Mouse (Mus musculus) MEL (cell line): ENCODE results near the gene Rnf212b. TPM values are rescaled to one million over a fixed set of nuclear protein-coding genes. Genes with fewer than 3 reads are reported as not detected.

Experiments
- DNase-seq: peaks from one replicate; pipeline ENCODE4 v3.0.0; 2011; ENCODE audit warnings: low read depth, low spot score
- H3K27ac ChIP-seq: 2 replicates; pipeline ENCODE4 v1.5.1; 2012; ENCODE audit warnings: low read depth, mild to moderate bottlenecking, control low read depth, low read length, moderate library complexity; ENCODE audit not compliant: control insufficient read depth
- H3K27me3 ChIP-seq, 2 experiments: fragments of 150-350 bp in 1 of 2; sonication (generic) in 1 of 2; 2 replicates each; pipeline ENCODE4 v1.6.1; 2012; ENCODE audit warnings: low read length in 2 of 2, mild to moderate bottlenecking in 2 of 2, improper control_type of control experiment in 1 of 2, moderate library complexity in 1 of 2; ENCODE audit not compliant: insufficient read depth in 2 of 2, control insufficient read depth in 1 of 2
- H3K36me3 ChIP-seq, 2 experiments: 2 replicates each; pipeline ENCODE4 v1.6.1; 2012 to 2014; ENCODE audit warnings: low read length in 2 of 2, improper control_type of control experiment in 1 of 2, inconsistent platforms in 1 of 2, mild to moderate bottlenecking in 1 of 2; ENCODE audit not compliant: insufficient read depth in 2 of 2, control insufficient read depth in 1 of 2
- H3K4me1 ChIP-seq, 2 experiments: fragments of 150-350 bp in 1 of 2; sonication (generic) in 1 of 2; 2 replicates each; pipeline ENCODE4 v1.6.1; 2012; ENCODE audit warnings: low read length in 2 of 2, improper control_type of control experiment in 1 of 2, mild to moderate bottlenecking in 1 of 2; ENCODE audit not compliant: insufficient read depth in 2 of 2, control insufficient read depth in 1 of 2
- H3K4me3 ChIP-seq, 2 experiments: fragments of 150-350 bp in 1 of 2; sonication (generic) in 1 of 2; 2 replicates each; pipeline ENCODE4 v1.5.1; 2012; ENCODE audit warnings: low read depth in 2 of 2, low read length in 2 of 2, mild to moderate bottlenecking in 2 of 2, moderate library complexity in 2 of 2, control low read depth in 1 of 2, improper control_type of control experiment in 1 of 2; ENCODE audit not compliant: control insufficient read depth in 1 of 2, insufficient read depth in 1 of 2
- H3K79me2 ChIP-seq: 2 replicates; pipeline ENCODE4 v1.6.1; 2012; ENCODE audit warnings: mild to moderate bottlenecking, low read length, moderate library complexity; ENCODE audit not compliant: control insufficient read depth, poor library complexity, insufficient read depth
- H3K9ac ChIP-seq: 2 replicates; pipeline ENCODE4 v1.6.1; 2012; ENCODE audit warnings: low read depth, mild to moderate bottlenecking, control low read depth, low read length, moderate library complexity; ENCODE audit not compliant: control insufficient read depth, poor library complexity, severe bottlenecking
- H3K9me3 ChIP-seq: fragments of 150-350 bp; sonication (generic); replicated peaks from 2 replicates; pipeline ENCODE4 v1.6.1; 2012; ENCODE audit warnings: mild to moderate bottlenecking, low read length, improper control_type of control experiment, moderate library complexity; ENCODE audit not compliant: insufficient read depth
- BHLHE40 ChIP-seq: IDR thresholded peaks from 2 replicates; pipeline ENCODE4 v1.6.1; 2012; ENCODE audit warnings: low read depth, mild to moderate bottlenecking, inconsistent platforms, low read length, improper control_type of control experiment, borderline replicate concordance
- EP300 ChIP-seq, 2 experiments: IDR thresholded peaks; 2 replicates each; pipeline ENCODE4 v1.6.1; 2011; ENCODE audit warnings: improper control_type of control experiment in 2 of 2, low read length in 2 of 2, low read depth in 1 of 2, mild to moderate bottlenecking in 1 of 2
- ETS1 ChIP-seq: IDR thresholded peaks from 2 replicates; pipeline ENCODE4 v1.6.1; 2012; ENCODE audit warnings: low read depth, mild to moderate bottlenecking, inconsistent platforms, low read length, improper control_type of control experiment, moderate library complexity
- GATA1 ChIP-seq: IDR thresholded peaks from 2 replicates; pipeline ENCODE4 v1.6.1; 2011; ENCODE audit warnings: low read depth, low read length, improper control_type of control experiment
- JUND ChIP-seq: IDR thresholded peaks from 2 replicates; pipeline ENCODE4 v1.6.1; 2011; ENCODE audit warnings: low read depth, mild to moderate bottlenecking, improper control_type of control experiment, low read length
- MAFK ChIP-seq: IDR thresholded peaks from 2 replicates; pipeline ENCODE4 v1.6.1; 2011; ENCODE audit warnings: low read depth, mild to moderate bottlenecking, low read length, improper control_type of control experiment, borderline replicate concordance
- MAX ChIP-seq: IDR thresholded peaks from 2 replicates; pipeline ENCODE4 v1.6.1; 2011; ENCODE audit warnings: low read length, improper control_type of control experiment
- MAZ ChIP-seq: IDR thresholded peaks from 2 replicates; pipeline ENCODE4 v1.6.1; 2012; ENCODE audit warnings: low read depth, mild to moderate bottlenecking, inconsistent platforms, low read length, improper control_type of control experiment
- MXI1 ChIP-seq: IDR thresholded peaks from 2 replicates; pipeline ENCODE4 v1.6.1; 2011; ENCODE audit warnings: mild to moderate bottlenecking, low read depth, low read length, improper control_type of control experiment
- MYC ChIP-seq: IDR thresholded peaks from 2 replicates; pipeline ENCODE4 v1.6.1; 2011; ENCODE audit warnings: low read depth, mild to moderate bottlenecking, low read length, improper control_type of control experiment, moderate library complexity
- NELFE ChIP-seq: IDR thresholded peaks from 2 replicates; pipeline ENCODE4 v1.6.1; 2011; ENCODE audit warnings: low read depth, low read length, improper control_type of control experiment
- NRF1 ChIP-seq: IDR thresholded peaks from 2 replicates; pipeline ENCODE4 v1.6.1; 2014; ENCODE audit warnings: low read depth, mild to moderate bottlenecking, inconsistent platforms, low read length, improper control_type of control experiment, moderate library complexity; ENCODE audit not compliant: poor library complexity, insufficient read depth, severe bottlenecking
- POLR2A ChIP-seq, 2 experiments: IDR thresholded peaks; 2 replicates each; pipeline ENCODE4 v1.6.1; 2011 to 2012; ENCODE audit warnings: low read length in 2 of 2, mild to moderate bottlenecking in 2 of 2, control low read depth in 1 of 2, improper control_type of control experiment in 1 of 2, low read depth in 1 of 2, moderate library complexity in 1 of 2; ENCODE audit not compliant: control insufficient read depth in 1 of 2, insufficient read depth in 1 of 2, poor library complexity in 1 of 2
- POLR2AphosphoS2 ChIP-seq: IDR thresholded peaks from 2 replicates; pipeline ENCODE4 v1.6.1; 2011; ENCODE audit warnings: low read length, improper control_type of control experiment
- RAD21 ChIP-seq: IDR thresholded peaks from 2 replicates; pipeline ENCODE4 v1.6.1; 2011; ENCODE audit warnings: mild to moderate bottlenecking, low read depth, low read length, improper control_type of control experiment
- RCOR1 ChIP-seq: IDR thresholded peaks from 2 replicates; pipeline ENCODE4 v1.6.1; 2012; ENCODE audit warnings: low read depth, mild to moderate bottlenecking, inconsistent platforms, low read length, improper control_type of control experiment
- SIN3A ChIP-seq: IDR thresholded peaks from 2 replicates; pipeline ENCODE4 v1.6.1; 2012; ENCODE audit warnings: low read length, improper control_type of control experiment, inconsistent platforms
- TBP ChIP-seq: IDR thresholded peaks from 2 replicates; pipeline ENCODE4 v1.8.0; 2011; ENCODE audit warnings: low read depth, low read length, improper control_type of control experiment
- TCF12 ChIP-seq: IDR thresholded peaks from 2 replicates; pipeline ENCODE4 v1.6.1; 2014; ENCODE audit warnings: low read depth, mild to moderate bottlenecking, inconsistent platforms, low read length, improper control_type of control experiment, moderate library complexity
- USF1 ChIP-seq: IDR thresholded peaks from 2 replicates; pipeline ENCODE4 v1.6.1; 2014; ENCODE audit warnings: low read depth, mild to moderate bottlenecking, inconsistent platforms, low read length, improper control_type of control experiment, moderate library complexity
- ZNF384 ChIP-seq: IDR thresholded peaks from 2 replicates; pipeline ENCODE4 v1.6.1; 2012; ENCODE audit warnings: low read depth, mild to moderate bottlenecking, inconsistent platforms, low read length, improper control_type of control experiment
- polyA plus RNA-seq, 2 experiments: library from polyadenylated mRNA; stranded (reverse) in 1 of 2; unstranded in 1 of 2; fragments of >175 nt in 1 of 2; fragments of >200 nt in 1 of 2; gene quantifications; 2 replicates each; pipeline versions ENCODE4 v1.2.1 to v1.2.4; 2012; ENCODE audit warnings: low replicate concordance in 2 of 2, low read depth in 1 of 2; ENCODE audit not compliant: insufficient read length in 2 of 2, insufficient read depth in 1 of 2, missing spikeins in 1 of 2
- total RNA-seq: library from RNA; depleted of rRNA; stranded (reverse); fragments of 300-350 nt; gene quantifications from 2 replicates; pipeline ENCODE4 v1.2.3, GENCODE M21; 2012

The Rnf212b gene
- total and polyA plus RNA-seq, 3 experiments: not detected

- Histone ChIP-seq H3K27ac (peak overlapping the region; percentile 94), H3K9me3 (no peaks in the 10 kb centered on the region), H3K27me3 (no peaks in the 10 kb centered on the region), H3K36me3 (peaks cover 0 to 10% of the 10 kb centered on the region in 2 experiments; a peak in 2 of 4 replicates), H3K4me3 (peak overlapping the region; percentile 8 to 22; a peak in 1 of 4 replicates), H3K9ac (no peak overlapping the region), H3K4me1 (peaks cover 9% of the 10 kb centered on the region in 2 experiments), H3K79me2 (no peaks in the 10 kb centered on the region)
- DNase-seq: peak; percentile 94
- TF ChIP-seq EP300 (IDR thresholded peaks at IDR 0.05; ENCODE audit: low read depth in 1 of 2, low read length in 2 of 2) (peak; percentile 68 to 84), MYC (no peak), SIN3A (0 out of 2 replicates have a peak, but pooled peaks have one; percentile 42), GATA1 (peak; percentile 94), TBP (0 out of 2 replicates have a peak, but pooled peaks have one; percentile 16), RCOR1 (peak; percentile 79), ETS1 (peak; percentile 59; the same call in 1 of the 2 replicates), TCF12 (peak; percentile 69; the same call in 1 of the 2 replicates), JUND (peak; percentile 4; the same call in 1 of the 2 replicates), MAX (no peak), POLR2A (IDR thresholded peaks at IDR 0.05; ENCODE audit: control insufficient read depth in 1 of 2, insufficient read depth in 1 of 2, low read depth in 1 of 2, low read length in 2 of 2, poor library complexity in 1 of 2) (peak in 1 of 2 experiments; percentile 48; a peak in 1 of 4 replicates)
Measured at GRCm38 (mm10) chr14:54808718-54809667, 4.9 kb upstream of the Rnf212b start.

- DNase-seq: no peak
- peak overlapping the region; percentile 94 for H3K27ac ChIP-seq
- no peaks in the 10 kb centered on the region for H3K9me3 ChIP-seq
- H3K79me2 ChIP-seq: no peaks in the 10 kb centered on the region
- no peaks in the 10 kb centered on the region for H3K27me3 ChIP-seq
- no peak overlapping the region for H3K9ac ChIP-seq
- no peak overlapping the region for H3K4me3 ChIP-seq
- peaks cover 9% of the 10 kb centered on the region in 2 experiments for H3K4me1 ChIP-seq
- TF ChIP-seq EP300 (IDR thresholded peaks at IDR 0.05; ENCODE audit: low read depth in 1 of 2, low read length in 2 of 2) (peak; percentile 3 to 5), ETS1 (no peak), RCOR1 (0 out of 2 replicates have a peak, but pooled peaks have one; percentile 5), TCF12 (no peak)
- TF ChIP-seq, all 39 proteins: peak for 2
- H3K36me3 ChIP-seq: peaks cover 0 to 10% of the 10 kb centered on the region in 2 experiments; a peak in 2 of 4 replicates
Measured at GRCm38 (mm10) chr14:54809668-54810033, 4.3 kb upstream of the Rnf212b start.

- Histone ChIP-seq H3K27ac (no peak overlapping the region), H3K4me3 (no peak overlapping the region), H3K9ac (no peak overlapping the region), H3K27me3 (no peaks in the 10 kb centered on the region), H3K79me2 (no peaks in the 10 kb centered on the region), H3K4me1 (peaks cover 2 to 6% of the 10 kb centered on the region in 2 experiments), H3K36me3 (peaks cover 0 to 16% of the 10 kb centered on the region in 2 experiments; a peak in 2 of 4 replicates), H3K9me3 (no peaks in the 10 kb centered on the region)
- DNase-seq: peak; percentile 89
- TF ChIP-seq USF1: no peak
- TF ChIP-seq MAX: 0 out of 2 replicates have a peak, but pooled peaks have one; percentile 43
- TF ChIP-seq MAFK: no peak
- TF ChIP-seq NRF1: no peak
- no peak for TF ChIP-seq ZNF384
- 0 out of 2 replicates have a peak, but pooled peaks have one; percentile 19 for TF ChIP-seq BHLHE40
- TF ChIP-seq RAD21: no peak
- TF ChIP-seq JUND: no peak
- peak; percentile 23; the same call in 1 of the 2 replicates for TF ChIP-seq NELFE
- TF ChIP-seq MAZ: peak; percentile 60; the same call in 1 of the 2 replicates
- no peak; the same call in 1 of the 2 replicates for TF ChIP-seq SIN3A
- peak; percentile 38 to 50; a peak in 3 of 4 replicates for TF ChIP-seq EP300 (IDR thresholded peaks at IDR 0.05; ENCODE audit: low read depth in 1 of 2, low read length in 2 of 2)
- TF ChIP-seq MXI1: no peak
- no peak for TF ChIP-seq POLR2AphosphoS2
- TF ChIP-seq POLR2A (IDR thresholded peaks at IDR 0.05; ENCODE audit: control insufficient read depth in 1 of 2, insufficient read depth in 1 of 2, low read depth in 1 of 2, low read length in 2 of 2, poor library complexity in 1 of 2): peak in 1 of 2 experiments; percentile 58; a peak in 2 of 4 replicates
Measured at GRCm38 (mm10) chr14:54815737-54816136, 1.8 kb downstream of the Rnf212b start.
